Mouse (Mus musculus): Measurements from ENCODE around the gene Gucy2c.

Gene Gucy2c

DNA sequence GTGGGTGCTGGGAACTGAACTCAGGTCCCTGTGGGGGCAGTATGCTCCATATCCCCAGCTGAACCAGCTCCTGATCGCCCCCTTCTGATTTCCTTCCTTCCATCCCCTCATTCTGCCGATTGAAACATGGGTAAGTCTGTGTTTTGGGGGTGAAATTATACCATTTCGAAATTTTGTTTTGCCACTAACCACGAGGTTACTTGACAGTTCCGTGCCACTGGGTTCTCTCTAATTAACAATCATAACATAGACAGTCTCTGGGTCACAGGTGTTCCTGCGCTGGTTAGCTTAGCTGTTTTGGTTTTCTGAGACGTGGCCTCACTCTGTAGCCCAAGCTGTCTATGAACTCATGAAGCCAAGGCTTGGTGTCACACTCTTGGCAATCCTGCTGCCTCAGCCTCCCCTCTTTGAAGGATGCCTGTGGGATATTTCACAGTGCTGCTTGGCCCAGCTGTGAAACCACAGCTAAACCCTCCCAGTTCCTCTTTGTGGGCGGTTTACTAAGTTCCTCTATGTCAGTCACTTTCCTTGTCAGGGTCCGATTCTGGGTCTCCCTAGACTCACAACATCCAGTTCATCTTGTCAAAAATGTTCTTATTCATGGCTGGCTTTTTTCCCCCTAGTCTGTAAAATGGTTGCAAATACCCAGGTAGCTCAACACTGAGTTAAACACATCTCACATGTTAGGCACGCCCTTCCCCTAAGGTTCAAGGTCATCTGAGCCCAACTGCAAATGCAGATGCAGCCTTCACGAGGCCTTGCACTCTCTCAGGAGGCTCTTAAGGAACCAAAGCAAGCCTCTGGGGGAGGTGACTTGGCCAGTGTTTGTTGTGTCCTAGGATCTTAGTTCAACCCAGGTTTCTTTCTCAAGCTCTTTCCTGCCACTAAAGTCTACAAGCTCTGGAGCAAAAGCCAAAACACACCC is 97.9 kb downstream of the Gucy2c start:
- in situ Hi-C loops (cut with MboI; ENCODE audit: unreplicated experiment in 2 of 2), result no loop called here

DNA sequence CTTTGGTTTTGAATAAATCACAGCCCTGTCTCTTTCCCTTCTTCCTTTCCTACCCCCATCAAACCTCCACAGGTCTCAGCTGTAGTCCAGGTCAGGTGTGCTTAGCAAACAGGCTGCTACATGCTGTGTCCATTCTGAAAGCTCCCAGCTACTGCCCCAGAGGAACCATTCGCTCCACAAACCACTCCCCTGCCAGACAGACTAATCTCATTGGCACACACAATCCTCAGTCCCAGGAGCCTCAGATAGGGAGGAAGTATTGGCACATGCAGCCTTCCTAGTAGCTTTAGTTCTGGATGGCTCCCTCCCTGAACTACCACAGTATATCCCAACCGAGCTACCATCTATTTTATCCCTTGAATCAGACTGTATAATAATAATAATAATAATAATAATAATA is 102.2 kb downstream of the Gucy2c start:
- in situ Hi-C loops (cut with MboI; ENCODE audit: unreplicated experiment in 2 of 2), result no loop called here

DNA sequence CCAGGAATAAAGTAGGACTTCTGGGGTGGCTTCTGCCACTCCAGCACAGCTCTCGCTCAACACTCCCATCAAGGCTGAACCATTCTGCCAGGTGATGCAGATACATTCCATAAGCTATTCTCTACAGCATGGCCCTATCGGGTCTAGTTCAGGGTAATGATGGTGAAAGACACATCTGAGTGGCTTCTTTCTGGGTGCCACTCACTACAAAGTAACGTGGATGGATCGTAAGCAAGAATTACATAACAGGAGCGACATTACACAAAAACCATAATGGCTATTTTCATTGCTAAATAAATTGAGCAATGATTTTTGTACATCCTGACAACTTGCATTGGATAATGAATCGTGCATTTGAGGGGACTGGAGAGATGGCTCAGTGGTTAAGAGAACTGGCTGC is 106.6 kb downstream of the Gucy2c start:
- in situ Hi-C loops (cut with MboI; ENCODE audit: unreplicated experiment in 2 of 2), result no loop called here

DNA sequence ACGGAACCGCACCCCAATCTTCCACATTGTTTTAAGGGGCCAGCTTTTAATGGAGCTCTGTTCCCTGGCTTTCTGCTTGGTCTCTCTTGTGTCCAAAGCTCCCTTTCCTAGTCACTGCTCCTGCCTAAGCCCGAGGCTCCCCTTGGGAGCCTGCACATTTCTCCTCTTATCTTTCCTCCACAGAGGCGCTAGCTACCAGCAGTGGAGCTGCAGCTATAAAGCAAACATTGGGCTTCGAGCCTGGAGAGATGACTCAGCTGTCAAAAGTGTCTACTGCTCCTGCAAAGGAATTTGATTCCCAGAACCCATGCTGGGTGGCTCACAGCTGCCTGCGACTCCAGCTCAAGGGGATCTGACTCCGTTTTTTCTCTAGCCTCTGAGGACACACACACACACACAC is 109.1 kb downstream of the Gucy2c start:
- in situ Hi-C loops (cut with MboI; ENCODE audit: unreplicated experiment in 2 of 2), result no loop called here

DNA sequence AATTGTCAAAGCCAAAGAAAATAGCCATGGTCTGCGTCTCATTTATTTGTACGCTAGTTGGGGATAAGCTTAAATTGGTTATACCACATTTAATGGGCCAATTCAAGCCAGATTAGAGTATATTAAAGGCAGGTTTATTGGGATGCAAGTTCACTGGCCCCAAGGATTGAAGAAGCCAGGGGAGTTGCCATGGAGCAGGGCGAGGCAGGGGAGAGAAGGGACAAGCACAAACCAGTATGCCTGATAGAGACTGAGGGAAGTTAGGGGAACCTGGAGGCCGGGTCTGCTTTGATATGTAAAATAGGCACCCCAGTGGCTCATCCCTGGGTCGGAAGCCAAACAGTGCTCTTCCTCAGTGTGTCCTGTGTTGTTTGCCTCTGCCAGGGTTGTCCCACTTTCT is 112.3 kb downstream of the Gucy2c start:
- in situ Hi-C loops (cut with MboI; ENCODE audit: unreplicated experiment in 2 of 2), result no loop called here

DNA sequence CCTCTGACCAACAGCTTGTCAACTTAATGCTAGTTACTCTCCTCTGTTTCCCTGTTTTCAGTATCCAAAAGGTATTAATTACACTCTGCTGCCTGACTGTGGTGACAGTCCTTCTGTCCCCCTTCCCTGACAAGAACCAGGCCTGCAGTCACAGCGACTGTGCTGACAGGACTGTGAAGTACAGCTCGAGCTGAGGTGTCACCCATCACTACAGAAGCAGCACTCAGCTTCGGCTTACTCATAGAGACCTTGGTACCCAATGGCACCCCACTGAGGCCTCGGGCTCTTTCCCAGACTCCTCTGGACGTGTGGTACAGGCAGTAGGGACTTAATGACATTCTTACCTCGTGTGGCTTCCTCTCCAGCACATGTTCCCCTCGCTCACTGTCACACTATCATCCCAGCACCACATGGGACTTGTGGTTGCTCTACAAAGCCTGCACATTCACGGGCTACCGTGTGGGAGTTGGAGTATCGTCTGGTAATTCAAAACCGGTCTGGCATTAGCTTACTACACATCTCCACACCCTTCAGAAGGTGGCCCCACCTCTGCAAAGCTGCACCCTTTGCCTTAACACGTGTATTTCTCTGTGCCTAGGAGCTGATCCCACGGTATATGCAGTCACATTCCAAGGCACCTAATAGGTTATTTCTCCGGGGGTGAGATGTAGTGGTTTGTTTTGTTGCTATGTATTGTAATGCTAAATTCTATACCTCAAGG is 113.1 kb downstream of the Gucy2c start:
- in situ Hi-C loops (cut with MboI; ENCODE audit: unreplicated experiment in 2 of 2), result no loop called here

DNA sequence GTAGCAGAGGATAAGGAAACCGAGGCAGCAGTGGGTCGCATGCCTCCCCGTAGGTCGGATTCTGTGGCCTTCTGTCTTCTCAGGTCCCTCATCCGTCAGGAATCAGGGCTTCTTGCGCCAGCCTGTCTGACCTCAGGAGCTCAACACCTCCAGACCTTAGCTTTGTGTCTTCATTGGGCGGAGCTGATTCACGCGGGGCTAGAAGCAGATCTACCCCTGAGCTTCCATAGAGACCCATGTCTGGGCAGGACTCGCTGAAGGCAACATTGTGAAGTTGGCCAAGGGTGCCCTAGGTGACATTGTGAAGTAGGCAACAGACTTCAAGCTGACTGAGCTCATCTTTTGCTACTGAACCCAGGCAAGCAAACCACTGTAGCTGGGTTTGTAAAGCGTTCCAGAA is 119.5 kb downstream of the Gucy2c start:
- in situ Hi-C loops (cut with MboI; ENCODE audit: unreplicated experiment in 2 of 2), result no loop called here

DNA sequence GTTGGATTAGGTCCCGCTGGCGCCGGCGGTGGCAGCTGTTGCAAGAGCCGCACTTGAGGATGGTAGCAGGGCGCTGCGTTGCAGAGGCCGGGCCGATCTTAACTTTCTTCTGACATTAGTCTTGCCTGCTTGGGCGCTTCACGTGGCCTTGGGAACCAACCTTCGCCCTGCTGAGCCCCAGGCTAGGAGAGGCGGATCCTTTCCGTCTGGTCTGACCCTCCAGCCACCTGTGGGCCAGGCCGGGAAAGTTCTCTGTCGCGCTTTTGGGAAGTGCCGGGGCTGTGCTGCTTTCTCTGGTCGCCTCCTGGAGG is 119.9 kb downstream of the Gucy2c start, which contains the start of gene Plbd1:
Plbd1 (minus strand) TSS at position 223 of the 311 bp plus-strand sequence.
- in situ Hi-C loops (cut with MboI; ENCODE audit: unreplicated experiment in 2 of 2), result no loop called here

DNA sequence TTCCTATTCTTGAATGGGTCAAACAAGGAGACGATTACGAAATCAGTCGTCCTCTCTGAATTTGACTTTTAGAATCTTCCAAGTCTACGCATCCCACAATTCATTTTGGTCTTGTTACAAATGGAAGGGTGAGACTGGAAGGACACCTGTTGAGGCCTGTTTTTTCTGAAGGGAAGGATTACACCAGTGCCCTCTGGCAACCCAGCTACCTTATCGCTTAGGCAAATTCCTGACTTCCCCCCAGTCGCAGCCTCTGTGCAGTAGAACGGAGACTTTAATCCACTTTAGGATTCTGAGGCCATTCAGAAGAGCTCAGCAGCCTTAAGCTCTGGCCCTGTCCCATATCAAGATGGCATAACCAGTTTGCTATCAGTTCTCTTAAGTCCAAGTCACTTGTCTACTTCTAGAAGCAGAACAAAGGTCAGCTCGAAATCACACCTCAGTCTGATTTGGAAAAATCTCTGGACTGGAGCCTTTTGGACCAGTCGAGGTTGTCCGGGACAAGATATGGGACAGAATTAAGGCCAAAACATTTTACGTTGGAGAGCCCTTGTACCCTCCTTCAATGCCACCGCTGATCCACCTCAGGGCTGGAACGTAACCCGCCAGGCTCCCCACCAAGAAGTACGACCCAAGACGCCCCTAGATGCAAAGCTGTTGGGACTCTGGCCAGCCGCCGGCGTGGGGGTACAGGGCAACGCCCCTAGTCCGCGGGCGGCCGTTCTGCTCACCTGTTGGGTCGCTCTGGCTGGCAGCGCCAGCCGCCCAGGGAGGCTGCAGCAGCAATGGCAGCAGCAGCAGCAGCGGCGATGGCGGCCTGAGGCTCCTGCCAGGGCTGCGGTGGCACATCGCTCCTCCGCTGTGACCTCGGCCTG is 120.5 kb downstream of the Gucy2c start:
- in situ Hi-C loops (cut with MboI; ENCODE audit: unreplicated experiment in 2 of 2), result no loop called here

DNA sequence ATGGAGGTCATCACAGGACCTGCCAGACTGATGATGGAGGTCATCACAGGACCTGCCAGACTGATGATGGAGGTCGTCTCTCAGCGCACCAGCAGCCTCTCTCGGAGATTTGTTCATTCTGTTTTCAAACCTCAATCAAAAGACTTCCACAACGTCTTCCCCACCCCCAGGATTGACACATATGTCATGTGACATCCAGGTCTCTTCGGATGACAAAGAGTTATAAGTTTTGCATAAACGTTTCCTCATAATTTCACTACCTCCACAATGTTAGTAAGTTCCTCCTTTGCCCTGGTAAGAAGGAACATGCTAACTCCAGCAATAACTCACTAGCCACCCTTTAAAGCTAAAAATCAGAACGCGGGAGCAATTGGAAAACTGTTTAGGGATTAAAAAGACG is 122.3 kb downstream of the Gucy2c start:
- in situ Hi-C loops (cut with MboI; ENCODE audit: unreplicated experiment in 2 of 2), result no loop called here

DNA sequence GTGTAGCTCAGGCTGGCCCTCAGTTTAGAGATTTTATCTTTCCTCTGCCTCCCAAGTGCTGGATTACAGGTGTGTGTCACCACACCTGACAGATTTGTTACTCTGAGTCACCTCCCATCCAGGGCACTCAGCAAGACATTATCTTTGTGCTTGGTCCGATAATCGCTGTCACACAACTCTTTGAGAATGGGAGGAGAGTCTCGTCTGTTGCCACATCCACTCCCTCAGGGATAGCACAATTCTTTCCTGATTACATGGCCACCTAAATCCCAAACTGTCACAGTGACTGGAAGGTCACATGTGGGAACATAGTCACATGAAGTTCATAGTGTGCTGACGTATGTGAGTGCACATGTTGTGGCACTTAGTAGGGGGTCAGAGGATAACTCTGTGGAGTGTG is 123.3 kb downstream of the Gucy2c start:
- in situ Hi-C loops (cut with MboI; ENCODE audit: unreplicated experiment in 2 of 2), result no loop called here

DNA sequence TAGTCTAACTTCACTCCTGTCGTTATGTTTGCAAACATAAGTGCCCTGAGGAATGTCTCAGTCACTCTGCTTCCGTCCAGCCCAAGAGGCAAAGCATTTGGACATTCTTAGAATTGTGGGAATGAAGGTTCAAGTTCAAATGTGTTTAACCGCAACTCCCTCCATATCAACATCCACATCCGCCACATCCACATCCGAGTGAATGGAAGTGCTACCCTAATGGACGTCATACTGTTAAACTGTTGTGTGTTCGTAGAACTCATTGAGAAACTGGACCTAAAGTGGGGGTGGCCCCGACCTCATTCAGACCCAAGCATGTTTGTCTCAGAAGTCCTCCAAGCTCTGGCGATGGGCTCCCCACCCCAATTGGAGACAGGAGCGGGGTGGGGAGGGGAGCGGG is 125.8 kb downstream of the Gucy2c start:
- in situ Hi-C loops (cut with MboI; ENCODE audit: unreplicated experiment in 2 of 2), result no loop called here

DNA sequence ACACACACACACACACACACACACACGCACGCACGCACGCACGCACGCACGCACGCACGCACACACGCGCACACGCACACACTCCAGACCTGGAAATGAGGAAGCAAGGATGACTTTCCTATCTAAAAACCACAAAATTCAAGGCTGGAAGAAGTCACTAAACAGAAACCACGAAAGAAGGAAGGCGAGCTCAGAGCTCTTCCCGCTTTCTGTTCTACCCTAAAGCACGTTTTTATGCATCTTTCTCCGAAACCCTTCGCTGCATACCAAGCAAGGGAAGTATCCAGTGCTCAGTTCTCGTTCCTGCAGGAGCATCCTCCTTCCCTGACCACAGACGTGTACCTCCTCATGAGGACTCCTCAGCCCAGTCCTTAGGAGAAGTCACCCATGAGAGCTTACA is 127.1 kb downstream of the Gucy2c start:
- in situ Hi-C loops (cut with MboI; ENCODE audit: unreplicated experiment in 2 of 2), result no loop called here

DNA sequence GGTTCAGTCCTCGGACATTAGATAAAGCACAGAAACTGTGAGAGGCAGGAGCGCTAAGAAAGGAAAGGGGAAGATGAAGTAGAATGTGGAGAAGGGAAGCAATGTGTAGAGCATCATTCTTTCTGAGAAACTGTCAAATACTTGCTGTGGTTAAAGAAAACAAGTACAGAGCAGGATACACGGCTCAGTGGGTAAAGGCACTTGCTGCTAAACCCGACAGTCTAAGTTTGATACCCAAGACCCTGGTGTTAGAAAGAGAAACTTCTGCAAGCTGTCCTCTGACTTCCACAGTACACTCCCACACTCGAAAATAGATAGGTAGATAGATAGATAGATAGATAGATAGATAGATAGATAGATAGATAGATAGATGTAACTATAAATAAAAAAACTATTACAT is 128.2 kb downstream of the Gucy2c start:
- in situ Hi-C loops (cut with MboI; ENCODE audit: unreplicated experiment in 2 of 2), result no loop called here

DNA sequence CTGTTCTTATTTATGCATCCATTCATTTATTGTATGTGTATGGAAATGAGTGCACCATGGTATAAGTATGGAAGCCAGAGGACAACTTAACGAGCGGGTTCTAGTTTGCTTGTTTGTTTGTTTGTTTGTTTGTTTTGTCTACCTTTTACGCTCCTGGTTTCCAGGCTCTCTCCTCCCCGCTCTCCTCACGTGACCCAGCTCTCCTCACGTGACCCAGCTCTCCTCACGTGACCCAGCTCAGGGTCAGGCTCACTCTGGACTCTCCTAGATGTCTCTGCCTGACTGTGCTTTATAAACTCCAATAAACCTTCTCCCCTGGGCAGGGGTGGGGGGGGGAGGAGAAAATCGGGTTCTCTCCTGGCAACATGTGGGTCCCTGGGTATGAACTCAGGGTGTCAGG is 130.9 kb downstream of the Gucy2c start:
- in situ Hi-C loops (cut with MboI; ENCODE audit: unreplicated experiment in 2 of 2), result no loop called here

DNA sequence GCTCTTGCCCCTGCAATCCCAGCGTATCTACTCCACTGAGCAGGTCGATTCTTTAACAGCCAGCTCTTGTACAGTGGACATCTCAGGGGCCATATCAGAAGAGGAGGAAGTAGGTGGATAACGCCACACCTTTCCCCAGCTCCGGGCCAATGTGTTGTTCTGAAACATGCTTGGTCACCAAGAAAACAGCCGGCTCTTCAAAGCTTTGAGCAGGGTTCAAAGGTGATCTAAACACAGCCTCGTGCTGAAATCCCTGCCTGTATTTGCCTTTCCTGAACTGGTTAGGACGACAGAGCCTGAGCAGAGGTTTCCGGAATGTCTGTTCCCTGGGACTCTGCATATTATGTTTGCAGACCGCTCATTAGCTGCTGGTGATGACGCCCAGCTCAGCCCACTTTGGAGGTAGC is 134.1 kb downstream of the Gucy2c start:
- in situ Hi-C loops (cut with MboI; ENCODE audit: unreplicated experiment in 2 of 2), result loop anchor here in 1 of 2 experiments (5.0 kb wide), 1 partner anchor 75 kb away; no protein-coding TSS in a partner anchor
